Mouse (Mus musculus) limb, embryonic 12.5 days (tissue): Measurements from ENCODE around the gene E2f6. TPM values are rescaled to one million over a fixed set of nuclear protein-coding genes. Genes with fewer than 3 reads are reported as not detected.

Source experiments
- ATAC-seq: fragments of 200-750 bp; cut with Nextera tagmentation; 2 replicates; pipeline ENCODE4 v1.8.0; 2017; ENCODE audit warnings: low read depth, moderate TSS enrichment; ENCODE audit not compliant: insufficient number of reproducible peaks, insufficient read depth, low FRiP score, low TSS enrichment
- H3K27ac ChIP-seq: fragments of 300-500 bp; sonication (generic); 2 replicates; pipeline ENCODE4 v1.5.1; 2016; ENCODE audit warnings: mild to moderate bottlenecking, moderate library complexity
- H3K27me3 ChIP-seq: fragments of 300-500 bp; sonication (generic); 2 replicates; pipeline ENCODE4 v1.6.1; 2016; ENCODE audit warnings: mild to moderate bottlenecking, moderate library complexity
- H3K36me3 ChIP-seq: fragments of 300-500 bp; sonication (generic); 2 replicates; pipeline ENCODE4 v1.6.1; 2016; ENCODE audit warnings: mild to moderate bottlenecking, moderate library complexity
- H3K4me1 ChIP-seq: fragments of 300-500 bp; sonication (generic); replicated peaks from 2 replicates; pipeline ENCODE4 v1.6.1; 2016
- H3K4me2 ChIP-seq: fragments of 300-500 bp; sonication (generic); 2 replicates; pipeline ENCODE4 v1.6.1; 2016; ENCODE audit warnings: mild to moderate bottlenecking, moderate library complexity
- H3K4me3 ChIP-seq: fragments of 300-500 bp; sonication (generic); replicated peaks from 2 replicates; pipeline ENCODE4 v1.5.1; 2016; ENCODE audit warnings: mild to moderate bottlenecking
- H3K9ac ChIP-seq: fragments of 300-500 bp; sonication (generic); replicated peaks from 2 replicates; pipeline ENCODE4 v1.6.1; 2016; ENCODE audit warnings: mild to moderate bottlenecking, moderate library complexity
- H3K9me3 ChIP-seq: fragments of 300-500 bp; sonication (generic); 2 replicates; pipeline ENCODE4 v1.6.1; 2016; ENCODE audit warnings: mild to moderate bottlenecking, moderate library complexity
- WGBS: fragments of 180-500 bp; shearing (Covaris S2); methylation state at CpG from one replicate; pipeline ENCODE4 v1.1.7; 2016; 5-methylcytosine and 5-hydroxymethylcytosine counted together
- polyA plus RNA-seq: library from polyadenylated mRNA; unstranded; fragments of >200 nt; fragmentation: Nextera tagmentation; extraction: Ambion mirVana; gene quantifications from 2 replicates; pipeline ENCODE4 v1.2.1, GENCODE M21; 2016

E2f6 gene
- polyA plus RNA-seq, 1 experiment from 2014 or later = 75.8 TPM

DNA sequence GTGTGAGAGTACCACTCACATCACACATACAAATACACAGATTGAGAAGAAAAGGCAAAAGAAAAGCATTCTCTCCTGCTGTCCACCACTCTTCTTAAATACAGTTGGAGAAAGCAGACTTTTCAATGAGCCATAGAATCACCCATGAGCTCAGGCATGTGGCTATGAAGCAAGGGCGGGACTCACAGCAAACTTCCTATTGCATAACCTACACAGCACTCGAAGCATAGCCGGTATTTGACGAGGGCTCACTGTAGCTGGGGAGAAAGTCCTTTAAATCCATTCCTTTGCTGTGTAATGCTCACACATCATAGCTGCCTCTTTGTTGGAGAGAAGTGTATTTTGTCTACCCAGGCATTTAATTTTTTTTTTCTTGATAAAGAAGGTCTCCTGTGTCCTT is 64.5 kb downstream of the E2f6 start:
- ATAC-seq = no peak
- no peak overlapping the region for H3K4me2 ChIP-seq
- 76% methylated on average over 4 of the region's 4 CpGs for WGBS
- H3K9me3 ChIP-seq = 0 out of 2 replicates have a peak, but pooled peaks cover 3% of the 10 kb centered on the region
- no peaks in the 10 kb centered on the region for H3K27me3 ChIP-seq
- H3K4me3 ChIP-seq = no peak overlapping the region
- no peak overlapping the region for H3K9ac ChIP-seq
- H3K27ac ChIP-seq = no peak overlapping the region
- peaks cover 10% of the 10 kb centered on the region for H3K4me1 ChIP-seq
- no peaks in the 10 kb centered on the region for H3K36me3 ChIP-seq

DNA sequence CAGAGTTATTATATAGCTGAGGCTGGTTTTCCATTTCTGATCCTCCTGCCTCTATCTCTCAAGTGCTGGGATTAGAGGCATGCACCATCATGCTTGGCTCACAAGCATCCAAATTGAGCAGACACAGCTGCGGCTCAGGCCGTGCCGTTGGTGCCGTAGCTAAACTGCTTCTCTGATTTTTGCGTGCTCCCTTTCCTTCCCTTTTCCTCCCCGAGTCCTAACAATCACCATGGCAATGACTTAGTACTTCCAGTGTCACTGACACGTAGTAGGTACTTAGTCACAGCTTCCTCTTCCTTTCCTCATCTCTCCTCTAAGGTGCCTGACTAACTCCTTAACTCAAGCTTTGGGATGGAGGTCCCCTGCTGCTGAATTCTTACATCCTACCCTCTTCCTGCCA is 64.9 kb downstream of the E2f6 start:
- Histone ChIP-seq H3K27me3 (no peaks in the 10 kb centered on the region), H3K4me2 (no peak overlapping the region), H3K9ac (no peak overlapping the region), H3K9me3 (0 out of 2 replicates have a peak, but pooled peaks cover 3% of the 10 kb centered on the region), H3K4me3 (no peak overlapping the region), H3K27ac (no peak overlapping the region), H3K4me1 (peaks cover 6% of the 10 kb centered on the region; the same call in 1 of the 2 replicates), H3K36me3 (no peaks in the 10 kb centered on the region)
- 78% methylated on average over 7 of the region's 7 CpGs for WGBS
- no peak for ATAC-seq

DNA sequence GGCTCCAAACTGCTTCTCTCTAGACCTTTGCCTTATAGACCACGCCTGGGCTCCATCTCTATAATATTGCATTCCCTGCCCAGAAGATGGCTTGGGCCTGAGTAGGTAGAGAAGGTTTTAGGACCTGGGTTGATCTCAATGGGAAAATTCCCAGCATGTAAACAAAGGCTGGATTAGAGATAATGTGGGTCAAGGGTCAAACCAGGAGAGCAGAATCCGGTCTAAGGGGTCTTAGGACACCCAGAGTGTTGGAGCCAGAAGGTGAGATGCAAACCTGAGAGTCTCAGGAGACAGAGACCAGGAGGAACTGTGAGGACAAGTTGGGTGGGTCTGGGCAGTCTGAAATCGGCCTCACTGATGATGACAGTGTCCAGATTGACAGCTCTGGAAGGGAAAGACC is 65.9 kb downstream of the E2f6 start:
- Histone ChIP-seq H3K4me2 (no peak overlapping the region), H3K9me3 (no peaks in the 10 kb centered on the region), H3K27me3 (no peaks in the 10 kb centered on the region), H3K36me3 (no peaks in the 10 kb centered on the region), H3K9ac (no peak overlapping the region), H3K27ac (no peak overlapping the region), H3K4me3 (no peak overlapping the region), H3K4me1 (no peaks in the 10 kb centered on the region)
- 54% methylated on average over 3 of the region's 3 CpGs for WGBS
- no peak for ATAC-seq

DNA sequence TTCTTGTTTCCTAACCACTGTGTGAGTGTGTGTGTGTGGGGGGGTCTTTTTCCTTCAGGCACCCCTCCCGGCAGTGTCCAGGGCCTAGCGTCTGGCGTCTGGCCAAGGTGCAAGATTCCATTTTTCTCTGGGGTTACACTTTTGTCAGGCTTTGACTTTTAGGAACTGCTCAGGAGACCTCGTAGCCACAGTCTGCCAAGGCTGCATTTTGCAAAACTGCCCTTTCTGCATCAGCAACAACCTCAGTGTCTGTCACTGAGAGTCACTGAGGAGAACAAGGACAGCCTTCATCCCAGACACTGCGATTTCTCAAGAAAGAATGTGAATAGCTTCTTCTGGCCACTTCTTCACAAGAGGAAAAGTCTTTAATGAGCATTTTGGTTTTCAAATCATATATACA is 66.4 kb downstream of the E2f6 start:
- no peak overlapping the region for H3K4me2 ChIP-seq
- no peak overlapping the region for H3K9ac ChIP-seq
- H3K27ac ChIP-seq = no peak overlapping the region
- no peak for ATAC-seq
- H3K4me1 ChIP-seq = no peaks in the 10 kb centered on the region
- WGBS = 62% methylated on average over 5 of the region's 5 CpGs
- H3K4me3 ChIP-seq = no peak overlapping the region
- no peaks in the 10 kb centered on the region for H3K9me3 ChIP-seq
- no peaks in the 10 kb centered on the region for H3K36me3 ChIP-seq
- no peaks in the 10 kb centered on the region for H3K27me3 ChIP-seq

DNA sequence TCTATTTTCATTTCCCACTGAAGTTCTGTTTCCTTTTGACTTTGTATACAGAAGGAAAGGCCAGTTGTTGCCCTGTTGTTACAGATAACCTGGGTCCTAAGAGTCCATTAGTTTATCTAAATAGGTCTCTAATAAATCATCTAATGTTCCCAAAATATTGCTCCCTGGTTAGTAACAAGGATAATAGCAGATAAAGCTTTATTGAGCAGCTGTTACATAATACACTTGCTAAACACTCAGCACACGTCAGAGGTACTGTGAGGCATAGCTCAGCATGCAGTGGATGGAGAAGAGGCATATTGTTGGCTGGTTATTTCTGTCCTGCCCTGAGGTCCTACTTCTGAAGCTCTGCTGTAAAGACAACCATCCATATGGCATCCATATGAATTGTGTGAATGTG is 66.9 kb downstream of the E2f6 start:
- 42% methylated on average over 1 of the region's 1 CpGs for WGBS
- Histone ChIP-seq H3K9me3 (no peaks in the 10 kb centered on the region), H3K9ac (no peak overlapping the region), H3K4me1 (no peaks in the 10 kb centered on the region), H3K27ac (no peak overlapping the region), H3K4me3 (no peak overlapping the region), H3K4me2 (no peak overlapping the region), H3K27me3 (no peaks in the 10 kb centered on the region), H3K36me3 (no peaks in the 10 kb centered on the region)
- no peak for ATAC-seq

DNA sequence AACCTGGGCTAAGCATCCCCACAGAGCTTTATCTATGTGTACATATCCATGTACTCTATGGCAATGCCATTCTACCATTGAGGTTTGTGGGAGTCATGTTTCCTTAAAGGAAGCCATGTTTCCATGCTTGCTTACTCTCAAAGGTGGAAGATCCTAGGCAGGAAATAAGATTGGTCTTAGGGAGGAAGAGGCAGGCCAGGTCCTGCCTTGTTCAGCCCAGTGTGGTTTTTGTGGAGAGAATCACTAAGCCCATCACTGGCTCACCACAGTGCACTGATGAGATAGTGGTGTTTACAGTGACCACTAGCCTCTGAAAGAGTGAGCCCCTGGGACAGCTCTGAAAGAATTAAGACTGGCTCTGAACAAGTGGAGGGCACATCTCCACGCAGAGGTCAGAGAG is 68.6 kb downstream of the E2f6 start:
- no peak overlapping the region for H3K4me2 ChIP-seq
- no peak for ATAC-seq
- no peak overlapping the region for H3K4me3 ChIP-seq
- 91% methylated on average over 1 of the region's 1 CpGs for WGBS
- no peaks in the 10 kb centered on the region for H3K9me3 ChIP-seq
- H3K4me1 ChIP-seq = no peaks in the 10 kb centered on the region
- H3K27me3 ChIP-seq = no peaks in the 10 kb centered on the region
- no peaks in the 10 kb centered on the region for H3K36me3 ChIP-seq
- no peak overlapping the region for H3K27ac ChIP-seq
- H3K9ac ChIP-seq = no peak overlapping the region

DNA sequence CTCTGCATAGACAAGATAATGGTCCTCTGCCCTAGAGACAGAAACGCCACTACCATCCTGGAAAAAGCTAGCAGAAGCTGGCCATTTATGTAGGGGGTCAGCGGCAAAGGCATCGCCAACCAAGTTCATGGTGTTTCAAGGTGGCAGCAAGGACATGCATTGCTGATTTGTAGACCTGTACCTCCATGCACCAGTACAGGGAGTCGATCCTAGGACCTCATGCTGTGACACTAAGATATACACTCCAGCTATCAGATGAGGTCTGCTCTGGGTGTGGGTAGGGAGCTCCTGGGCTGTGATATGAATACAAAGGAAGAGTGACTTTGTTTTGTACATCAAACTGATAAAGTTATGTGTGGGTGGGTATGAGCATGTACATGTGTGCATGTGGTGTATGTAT is 69.3 kb downstream of the E2f6 start:
- Histone ChIP-seq H3K9me3 (no peaks in the 10 kb centered on the region), H3K9ac (no peak overlapping the region), H3K27ac (no peak overlapping the region), H3K36me3 (no peaks in the 10 kb centered on the region), H3K4me3 (no peak overlapping the region), H3K27me3 (no peaks in the 10 kb centered on the region), H3K4me2 (no peak overlapping the region), H3K4me1 (no peaks in the 10 kb centered on the region)
- ATAC-seq = no peak
- WGBS = 90% methylated on average over 4 of the region's 4 CpGs

DNA sequence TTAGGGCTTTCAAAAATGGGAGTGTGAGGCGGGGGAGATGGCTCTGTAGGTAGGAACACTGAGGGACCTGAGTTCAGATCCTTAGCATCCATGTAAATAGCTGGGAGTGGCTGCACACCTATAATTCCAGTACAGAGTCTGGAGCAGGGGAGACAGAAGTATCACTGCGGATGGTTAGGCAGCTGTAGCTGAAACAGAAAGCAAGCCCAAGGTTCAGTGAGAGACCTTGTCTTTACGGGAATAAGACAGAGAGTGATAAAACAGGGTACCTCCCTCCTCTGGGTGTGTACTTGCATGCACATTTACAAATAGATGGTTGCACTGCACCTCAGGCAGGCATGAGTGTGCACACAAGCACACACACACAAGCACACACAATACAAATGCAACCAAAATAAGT is 71.7 kb downstream of the E2f6 start:
- Histone ChIP-seq H3K27me3 (no peaks in the 10 kb centered on the region), H3K36me3 (no peaks in the 10 kb centered on the region), H3K27ac (no peak overlapping the region), H3K9ac (no peak overlapping the region), H3K4me1 (no peaks in the 10 kb centered on the region), H3K4me3 (no peak overlapping the region), H3K9me3 (no peaks in the 10 kb centered on the region), H3K4me2 (no peak overlapping the region)
- 81% methylated on average over 3 of the region's 3 CpGs for WGBS
- ATAC-seq = no peak

DNA sequence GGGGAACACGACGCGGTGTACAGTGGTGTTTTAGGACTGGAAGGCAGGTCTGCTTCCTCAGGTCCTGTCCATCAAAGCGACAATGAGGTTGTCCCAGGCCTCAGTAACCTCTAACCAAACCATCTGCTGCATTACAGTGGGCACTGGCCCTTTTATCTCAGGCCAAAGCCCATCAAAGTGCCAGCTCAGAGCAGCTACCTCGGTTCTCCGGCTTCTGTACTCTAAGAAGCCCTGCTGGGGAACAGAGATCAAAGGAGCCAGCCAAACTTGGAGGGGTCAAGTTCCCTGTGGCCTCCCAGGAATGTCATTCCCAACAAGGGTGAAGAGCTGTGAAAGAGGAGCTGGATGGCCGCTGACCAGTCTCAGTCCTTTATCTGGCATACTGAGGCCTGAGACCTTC is 72.3 kb downstream of the E2f6 start:
- no peak overlapping the region for H3K27ac ChIP-seq
- no peaks in the 10 kb centered on the region for H3K4me1 ChIP-seq
- no peak overlapping the region for H3K9ac ChIP-seq
- no peak overlapping the region for H3K4me3 ChIP-seq
- 52% methylated on average over 7 of the region's 7 CpGs for WGBS
- H3K4me2 ChIP-seq = no peak overlapping the region
- H3K27me3 ChIP-seq = no peaks in the 10 kb centered on the region
- no peaks in the 10 kb centered on the region for H3K9me3 ChIP-seq
- H3K36me3 ChIP-seq = no peaks in the 10 kb centered on the region
- no peak for ATAC-seq

DNA sequence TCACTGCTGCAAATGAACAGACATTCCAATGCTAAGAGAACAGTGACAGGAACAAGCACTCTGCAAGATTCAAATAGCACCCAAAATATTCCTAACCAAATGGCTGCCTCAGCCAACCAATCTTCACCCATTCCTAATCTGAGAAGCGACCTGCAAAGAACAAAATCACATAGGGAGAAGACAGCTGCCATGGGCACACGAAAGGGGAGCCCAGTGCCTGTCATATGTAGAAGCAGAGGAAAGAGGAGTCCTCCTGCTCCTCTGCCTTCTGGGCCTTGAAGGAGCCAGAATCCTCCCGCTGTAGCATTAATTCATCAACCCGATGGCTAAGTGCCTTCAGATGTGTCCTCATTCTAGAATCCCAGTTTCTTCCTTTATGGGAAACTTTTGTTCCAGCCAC is 73.8 kb downstream of the E2f6 start:
- no peaks in the 10 kb centered on the region for H3K9me3 ChIP-seq
- no peak overlapping the region for H3K4me3 ChIP-seq
- H3K9ac ChIP-seq = no peak overlapping the region
- no peak overlapping the region for H3K4me2 ChIP-seq
- H3K27me3 ChIP-seq = no peaks in the 10 kb centered on the region
- H3K27ac ChIP-seq = no peak overlapping the region
- no peaks in the 10 kb centered on the region for H3K36me3 ChIP-seq
- no peak for ATAC-seq
- H3K4me1 ChIP-seq = no peaks in the 10 kb centered on the region
- WGBS = 83% methylated on average over 4 of the region's 4 CpGs

DNA sequence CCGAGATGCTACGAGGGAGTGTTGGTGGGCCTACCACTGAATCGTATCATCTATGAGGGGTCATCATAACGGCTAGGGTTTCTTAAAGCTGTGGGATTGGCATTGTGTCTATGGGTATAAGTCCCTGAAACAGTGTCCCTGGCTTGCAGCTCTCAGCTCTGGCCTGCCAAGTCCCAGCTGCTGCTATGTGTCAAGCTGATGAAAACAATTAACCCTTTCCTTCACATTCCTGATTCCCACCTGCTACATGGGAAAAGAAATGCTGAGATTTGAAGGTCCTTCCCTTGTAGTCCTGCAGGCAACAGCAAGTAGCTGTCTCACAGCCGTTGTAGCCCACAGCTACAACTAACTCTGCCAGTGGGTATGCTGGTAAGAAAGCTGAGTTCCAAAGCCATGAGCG is 75.6 kb downstream of the E2f6 start:
- Histone ChIP-seq H3K27ac (no peak overlapping the region), H3K36me3 (no peaks in the 10 kb centered on the region), H3K4me2 (no peak overlapping the region), H3K27me3 (no peaks in the 10 kb centered on the region), H3K4me1 (no peaks in the 10 kb centered on the region), H3K4me3 (no peak overlapping the region), H3K9me3 (no peaks in the 10 kb centered on the region), H3K9ac (no peak overlapping the region)
- no peak for ATAC-seq
- 83% methylated on average over 6 of the region's 6 CpGs for WGBS
